Mouse (Mus musculus) neural tube, embryonic 14.5 days (tissue): ENCODE measurements around the gene Zfp978. TPM values are rescaled to one million over a fixed set of nuclear protein-coding genes. Genes with fewer than 3 reads are reported as not detected.
A peak's percentile ranks its signal among the peaks of the same experiment; 100 is the strongest.
"Not testable (repeated sequence)": the region's sequence is repeated elsewhere in the genome, so short reads cannot be mapped to it uniquely, and the experiment has no call there.

Experiments
- ATAC-seq: fragments of 200-750 bp; cut with Nextera tagmentation; 2 replicates; pipeline ENCODE4 v1.8.0; 2017; ENCODE audit warnings: low read depth, mild to moderate bottlenecking, moderate TSS enrichment, moderate library complexity
- H3K27ac ChIP-seq: fragments of 300-500 bp; sonication (generic); 2 replicates; pipeline ENCODE4 v1.5.1; 2014; ENCODE audit warnings: low read depth, mild to moderate bottlenecking, control low read depth, low read length, moderate library complexity, mixed read lengths
- H3K27me3 ChIP-seq: fragments of 300-500 bp; sonication (generic); 2 replicates; pipeline ENCODE4 v1.6.1; 2014; ENCODE audit warnings: low read length; ENCODE audit not compliant: control insufficient read depth, insufficient read depth
- H3K36me3 ChIP-seq: fragments of 300-500 bp; sonication (generic); 2 replicates; pipeline ENCODE4 v1.6.1; 2014; ENCODE audit warnings: low read length, mixed read lengths; ENCODE audit not compliant: control insufficient read depth, insufficient read depth
- H3K4me1 ChIP-seq: fragments of 300-500 bp; sonication (generic); 2 replicates; pipeline ENCODE4 v1.6.1; 2014; ENCODE audit warnings: low read length; ENCODE audit not compliant: control insufficient read depth, insufficient read depth
- H3K4me2 ChIP-seq: fragments of 300-500 bp; sonication (generic); 2 replicates; pipeline ENCODE4 v1.6.1; 2014; ENCODE audit warnings: mild to moderate bottlenecking, low read depth, low read length, control low read depth
- H3K4me3 ChIP-seq: fragments of 300-500 bp; sonication (generic); 2 replicates; pipeline ENCODE4 v1.5.1; 2014; ENCODE audit warnings: low read depth, low read length, control low read depth, mixed read lengths
- H3K9ac ChIP-seq: fragments of 300-500 bp; sonication (generic); replicated peaks from 2 replicates; pipeline ENCODE4 v1.6.1; 2014; ENCODE audit warnings: low read depth, mild to moderate bottlenecking, control low read depth, low read length, mixed read lengths
- H3K9me3 ChIP-seq: fragments of 300-500 bp; sonication (generic); 2 replicates; pipeline ENCODE4 v1.6.1; 2016; ENCODE audit warnings: low read length; ENCODE audit not compliant: control insufficient read depth
- WGBS: fragments of 180-500 bp; shearing (Covaris S2); extraction: QIAGEN DNeasy Blood & Tissue Kit; methylation state at CpG from one replicate; pipeline ENCODE4 v1.1.7; 2014; 5-methylcytosine and 5-hydroxymethylcytosine counted together
- polyA plus RNA-seq: library from polyadenylated mRNA; unstranded; fragments of >200 nt; fragmentation: Nextera tagmentation; extraction: Ambion mirVana; gene quantifications from 2 replicates; pipeline ENCODE4 v1.2.1, GENCODE M21; 2014

Zfp978 gene
- polyA plus RNA-seq, 1 experiment from 2014 or later = not detected

GRCm38 (mm10) chr4:147348906-147349686, 12.0 kb upstream of the Zfp978 start:
- H3K4me2 ChIP-seq, ATAC-seq, H3K4me1 ChIP-seq, H3K9ac ChIP-seq, H3K27ac ChIP-seq, H3K36me3 ChIP-seq, H3K4me3 ChIP-seq, H3K27me3 ChIP-seq: not testable (repeated sequence)
- WGBS = 92% methylated on average over 18 of the region's 19 CpGs
- peaks cover 28% of the 10 kb centered on the region for H3K9me3 ChIP-seq

DNA sequence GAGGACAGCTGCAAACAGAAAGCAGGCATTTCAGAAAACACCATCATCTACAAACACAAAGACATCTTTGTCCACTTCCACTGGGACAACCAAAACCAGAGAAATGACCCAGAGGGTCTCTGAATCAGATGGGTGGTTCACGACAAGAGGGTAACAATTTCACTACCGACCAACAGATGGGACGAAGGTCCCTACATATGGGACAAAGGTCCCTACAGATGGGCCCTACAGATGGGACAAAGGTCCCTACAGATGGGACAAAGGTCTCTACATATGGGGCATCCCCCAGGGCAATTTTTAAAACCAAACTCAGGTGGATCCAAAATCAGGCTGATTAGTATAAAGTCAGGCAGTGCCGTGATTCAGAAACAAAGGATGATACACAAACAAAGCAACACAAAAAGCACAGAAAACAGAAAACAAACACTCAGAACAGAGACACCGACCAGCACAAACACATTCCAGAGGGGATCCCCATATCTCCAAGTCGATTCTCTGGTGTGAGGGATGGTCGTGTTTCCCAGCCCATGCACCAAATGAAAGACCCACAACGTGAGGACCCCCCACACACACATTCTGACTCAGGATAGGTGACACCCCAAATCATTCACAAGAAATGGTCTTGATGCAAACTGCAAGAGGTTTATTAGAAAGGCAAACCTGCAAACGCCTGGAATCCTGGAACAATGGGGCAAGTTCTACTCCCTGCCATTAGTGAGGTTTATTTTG, 11.3 kb upstream of the Zfp978 start:
- not testable (repeated sequence) for H3K27me3 ChIP-seq, H3K27ac ChIP-seq, ATAC-seq, H3K4me2 ChIP-seq, H3K4me1 ChIP-seq, H3K36me3 ChIP-seq, H3K9ac ChIP-seq, H3K4me3 ChIP-seq
- peaks cover 31% of the 10 kb centered on the region for H3K9me3 ChIP-seq
- 88% methylated on average over 9 of the region's 9 CpGs for WGBS

DNA sequence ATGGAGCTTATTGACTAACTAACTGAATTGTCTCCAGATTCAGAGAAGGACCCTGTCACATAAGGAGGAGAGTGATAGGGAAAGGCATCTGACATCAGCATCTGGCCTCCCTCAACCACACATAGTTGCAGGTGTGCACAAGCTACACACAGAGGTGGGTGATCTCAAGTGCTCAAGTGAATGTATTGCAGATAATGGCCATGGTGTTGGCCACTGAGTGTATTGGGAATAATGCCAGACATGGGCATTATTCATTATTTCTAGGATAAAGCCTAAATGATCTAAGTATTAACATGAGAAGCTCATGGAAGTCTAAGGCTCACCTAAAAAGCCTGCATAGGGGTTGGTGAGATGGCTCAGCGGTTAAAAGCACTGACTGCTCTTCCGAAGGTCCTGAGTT, 10.6 kb upstream of the Zfp978 start:
- H3K36me3 ChIP-seq, H3K27me3 ChIP-seq, ATAC-seq, H3K4me1 ChIP-seq, H3K9ac ChIP-seq, H3K4me3 ChIP-seq, H3K4me2 ChIP-seq, H3K27ac ChIP-seq: not testable (repeated sequence)
- peaks cover 31% of the 10 kb centered on the region for H3K9me3 ChIP-seq
- WGBS = 88% methylated on average over 2 of the region's 2 CpGs

GRCm38 (mm10) chr4:147351376-147351980, 9.6 kb upstream of the Zfp978 start:
- H3K4me3 ChIP-seq, H3K36me3 ChIP-seq, H3K27ac ChIP-seq, ATAC-seq, H3K4me2 ChIP-seq, H3K4me1 ChIP-seq, H3K27me3 ChIP-seq, H3K9ac ChIP-seq: not testable (repeated sequence)
- peaks cover 30% of the 10 kb centered on the region for H3K9me3 ChIP-seq
- 85% methylated on average over 10 of the region's 13 CpGs for whole genome bisulfite sequencing

- H3K4me2 ChIP-seq, H3K4me1 ChIP-seq, H3K4me3 ChIP-seq, H3K27me3 ChIP-seq, H3K9ac ChIP-seq, ATAC-seq, H3K27ac ChIP-seq, H3K36me3 ChIP-seq: not testable (repeated sequence)
- 86% methylated on average over 4 of the region's 4 CpGs for WGBS
- H3K9me3 ChIP-seq = peaks cover 24% of the 10 kb centered on the region
Observed at GRCm38 (mm10) chr4:147353626-147354025, 7.5 kb upstream of the Zfp978 start.

DNA sequence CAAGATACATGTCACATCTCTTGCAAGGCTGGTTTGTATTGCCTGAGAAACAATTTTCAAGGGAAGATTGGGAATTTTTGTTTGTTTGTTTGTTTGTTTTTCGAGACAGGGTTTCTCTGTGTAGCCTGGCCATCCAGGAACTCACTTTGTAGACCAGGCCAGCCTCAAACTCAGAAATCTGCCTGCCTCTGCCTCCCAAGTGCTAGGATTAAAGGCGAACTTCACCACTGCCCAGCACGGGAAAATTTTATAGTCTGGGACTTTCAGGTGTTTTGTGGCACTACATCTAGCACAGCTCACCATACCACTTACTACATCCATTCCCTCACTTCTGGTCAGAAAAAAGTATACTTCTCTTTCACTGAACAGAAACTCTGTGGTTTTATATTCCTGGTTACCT, 5.1 kb upstream of the Zfp978 start:
- not testable (repeated sequence) for H3K9me3 ChIP-seq, H3K4me1 ChIP-seq, H3K9ac ChIP-seq, H3K36me3 ChIP-seq, H3K4me2 ChIP-seq, H3K27me3 ChIP-seq, H3K4me3 ChIP-seq, H3K27ac ChIP-seq, ATAC-seq
- no CpG with 5 or more reads among the region's 3 CpGs for WGBS

GRCm38 (mm10) chr4:147357195-147357594, 3.9 kb upstream of the Zfp978 start:
- WGBS = no CpG with 5 or more reads among the region's 2 CpGs

DNA sequence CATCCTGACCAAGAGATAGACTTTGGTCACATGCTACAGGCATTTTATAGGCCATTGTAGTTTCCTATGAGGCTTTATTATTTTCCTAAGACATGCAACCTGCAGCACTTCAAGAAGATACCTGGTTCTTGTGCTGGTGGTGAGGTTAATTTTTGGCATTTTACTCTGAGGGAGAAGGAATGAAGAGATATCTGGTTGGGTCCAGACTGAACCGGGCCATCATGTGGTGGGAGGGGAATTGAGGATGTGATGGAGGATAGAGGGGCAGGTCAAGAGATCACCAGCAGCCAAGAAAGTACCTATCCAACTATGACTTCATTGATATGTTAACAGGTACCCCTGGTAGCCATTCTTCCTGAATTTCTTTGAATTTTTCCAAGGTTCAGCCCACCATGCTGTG, 769 bp downstream of the Zfp978 start:
- not testable (repeated sequence) for H3K9me3 ChIP-seq, H3K4me3 ChIP-seq, H3K36me3 ChIP-seq, H3K27me3 ChIP-seq, H3K4me1 ChIP-seq, H3K27ac ChIP-seq, H3K4me2 ChIP-seq, ATAC-seq, H3K9ac ChIP-seq
- WGBS = no CpG with 5 or more reads among the region's 1 CpGs

More at GRCm38 (mm10) chr4:147357195-147357594, 3.9 kb upstream of the Zfp978 start:
- not testable (repeated sequence) for H3K36me3 ChIP-seq, H3K9me3 ChIP-seq, H3K9ac ChIP-seq, H3K4me1 ChIP-seq, H3K27me3 ChIP-seq, ATAC-seq, H3K4me2 ChIP-seq, H3K27ac ChIP-seq, H3K4me3 ChIP-seq

GRCm38 (mm10) chr4:147369564-147369963, 8.5 kb downstream of the Zfp978 start:
- not testable (repeated sequence) for H3K9ac ChIP-seq, H3K4me3 ChIP-seq, H3K4me1 ChIP-seq, H3K27me3 ChIP-seq, H3K9me3 ChIP-seq, H3K4me2 ChIP-seq, H3K36me3 ChIP-seq, H3K27ac ChIP-seq
- peak; percentile 38; the same call in 1 of the 2 replicates for ATAC-seq
- WGBS = no CpG with 5 or more reads among the region's 2 CpGs
